Mouse (Mus musculus) limb, embryonic 14.5 days (tissue): ENCODE results near the gene Pdlim4. TPM values are rescaled to one million over a fixed set of nuclear protein-coding genes. Genes with fewer than 3 reads are reported as not detected.
A peak's percentile ranks its signal among the peaks of the same experiment; 100 is the strongest.

Experiments used
- ATAC-seq: fragments of 200-750 bp; cut with Nextera tagmentation; 2 replicates; pipeline ENCODE4 v1.8.0; 2017; ENCODE audit warnings: low read depth, moderate number of reproducible peaks, moderate TSS enrichment; ENCODE audit not compliant: low FRiP score
- DNase-seq: peaks from one replicate; pipeline ENCODE4 v3.0.0-alpha.2; 2015; ENCODE audit warnings: low spot score
- H3K27ac ChIP-seq: fragments of 300-500 bp; sonication (generic); replicated peaks from 2 replicates; pipeline ENCODE4 v1.5.1; 2014; ENCODE audit warnings: low read depth, mild to moderate bottlenecking, low read length, moderate library complexity, mixed read lengths
- H3K27me3 ChIP-seq: fragments of 300-500 bp; sonication (generic); 2 replicates; pipeline ENCODE4 v1.6.1; 2014; ENCODE audit warnings: low read length, mixed read lengths; ENCODE audit not compliant: control insufficient read depth, insufficient read depth
- H3K36me3 ChIP-seq: fragments of 300-500 bp; sonication (generic); 2 replicates; pipeline ENCODE4 v1.6.1; 2014; ENCODE audit warnings: mild to moderate bottlenecking, low read length, moderate library complexity, mixed read lengths; ENCODE audit not compliant: control insufficient read depth, insufficient read depth
- H3K4me1 ChIP-seq: fragments of 300-500 bp; sonication (generic); 2 replicates; pipeline ENCODE4 v1.6.1; 2014; ENCODE audit warnings: antibody characterized with exemption, low read length, mixed read lengths; ENCODE audit not compliant: control insufficient read depth, insufficient read depth
- H3K4me2 ChIP-seq: fragments of 300-500 bp; sonication (generic); replicated peaks from 2 replicates; pipeline ENCODE4 v1.6.1; 2014; ENCODE audit warnings: low read depth, mild to moderate bottlenecking, low read length, moderate library complexity; ENCODE audit not compliant: severe bottlenecking
- H3K4me3 ChIP-seq: fragments of 300-500 bp; sonication (generic); replicated peaks from 2 replicates; pipeline ENCODE4 v1.5.1; 2014; ENCODE audit warnings: low read length
- H3K9ac ChIP-seq: fragments of 300-500 bp; sonication (generic); 2 replicates; pipeline ENCODE4 v1.6.1; 2014; ENCODE audit warnings: mild to moderate bottlenecking, low read depth, low read length, moderate library complexity; ENCODE audit not compliant: severe bottlenecking
- H3K9me3 ChIP-seq: fragments of 300-500 bp; sonication (generic); 2 replicates; pipeline ENCODE4 v1.6.1; 2016; ENCODE audit warnings: low read length; ENCODE audit not compliant: control insufficient read depth
- POLR2A ChIP-seq: fragments of 200-500 bp; IDR thresholded peaks from 2 replicates; pipeline ENCODE4 v1.8.0; 2012; ENCODE audit warnings: inconsistent platforms, mild to moderate bottlenecking, moderate library complexity, borderline replicate concordance; ENCODE audit not compliant: insufficient read depth, insufficient read length; ENCODE audit errors: extremely low read depth
- WGBS: fragments of 180-500 bp; shearing (Covaris S2); extraction: QIAGEN DNeasy Blood & Tissue Kit; methylation state at CpG from one replicate; pipeline ENCODE4 v1.1.7; 2014; 5-methylcytosine and 5-hydroxymethylcytosine counted together
- polyA plus RNA-seq, 2 experiments: library from polyadenylated mRNA; depleted of rRNA in 1 of 2; stranded (reverse) in 1 of 2; unstranded in 1 of 2; fragments of >200 nt; fragmentation: Nextera tagmentation in 1 of 2; extraction: Ambion mirVana in 1 of 2; gene quantifications; 2 replicates each; pipeline versions ENCODE4 v1.2.1 to v1.2.3; 2012 to 2014

Pdlim4 gene
- polyA plus RNA-seq, 2 experiments = 115 to 129 TPM

DNA sequence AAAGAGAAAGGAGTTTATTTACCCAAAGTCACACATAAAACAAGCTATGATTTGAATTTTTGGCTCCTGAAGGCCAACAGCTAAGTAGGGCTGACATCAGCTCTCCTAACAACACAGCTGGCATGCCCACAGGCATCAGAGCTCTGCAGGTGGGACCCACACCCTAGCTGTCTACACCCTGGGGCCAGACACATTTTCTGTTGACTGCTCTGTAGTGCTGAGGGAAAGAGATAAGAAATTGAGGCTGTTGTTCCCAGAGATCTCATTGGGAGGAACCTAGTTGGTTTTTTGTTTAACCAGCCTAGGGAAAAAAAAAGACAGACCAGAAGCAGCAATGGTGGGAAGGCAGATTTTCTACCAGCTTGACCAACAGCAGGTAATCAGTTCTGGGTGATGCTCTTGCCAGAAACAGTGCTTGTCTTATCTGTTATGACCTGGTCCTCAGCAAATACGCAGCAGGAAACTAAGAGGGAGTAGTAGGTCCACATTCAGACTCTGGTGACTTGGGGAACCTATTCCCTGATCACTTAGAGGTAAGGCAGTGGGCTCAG, 42.2 kb downstream of the Pdlim4 start:
- WGBS = 85% methylated on average over 1 of the region's 1 CpGs
- ATAC-seq = no peak
- H3K4me1 ChIP-seq = peaks cover 11% of the 10 kb centered on the region
- no peak for TF ChIP-seq POLR2A
- no peak for DNase-seq
- H3K9me3 ChIP-seq = no peaks in the 10 kb centered on the region
- H3K27ac ChIP-seq = no peak overlapping the region
- no peaks in the 10 kb centered on the region for H3K36me3 ChIP-seq
- no peak overlapping the region for H3K4me3 ChIP-seq
- H3K9ac ChIP-seq = no peak overlapping the region
- peaks cover 5% of the 10 kb centered on the region; the same call in 1 of the 2 replicates for H3K27me3 ChIP-seq
- peak overlapping the region; percentile 94; the same call in 1 of the 2 replicates for H3K4me2 ChIP-seq

- no peaks in the 10 kb centered on the region for H3K9me3 ChIP-seq
- no peaks in the 10 kb centered on the region for H3K4me1 ChIP-seq
- no peak for TF ChIP-seq POLR2A
- H3K27me3 ChIP-seq = no peaks in the 10 kb centered on the region
- ATAC-seq = no peak
- WGBS = 90% methylated on average over 5 of the region's 5 CpGs
- no peak overlapping the region for H3K9ac ChIP-seq
- no peak overlapping the region for H3K27ac ChIP-seq
- no peak for DNase-seq
- H3K4me2 ChIP-seq = no peak overlapping the region
- no peak overlapping the region for H3K4me3 ChIP-seq
- no peaks in the 10 kb centered on the region for H3K36me3 ChIP-seq
Measured at GRCm38 (mm10) chr11:54021396-54022093, 47.3 kb downstream of the Pdlim4 start.

DNA sequence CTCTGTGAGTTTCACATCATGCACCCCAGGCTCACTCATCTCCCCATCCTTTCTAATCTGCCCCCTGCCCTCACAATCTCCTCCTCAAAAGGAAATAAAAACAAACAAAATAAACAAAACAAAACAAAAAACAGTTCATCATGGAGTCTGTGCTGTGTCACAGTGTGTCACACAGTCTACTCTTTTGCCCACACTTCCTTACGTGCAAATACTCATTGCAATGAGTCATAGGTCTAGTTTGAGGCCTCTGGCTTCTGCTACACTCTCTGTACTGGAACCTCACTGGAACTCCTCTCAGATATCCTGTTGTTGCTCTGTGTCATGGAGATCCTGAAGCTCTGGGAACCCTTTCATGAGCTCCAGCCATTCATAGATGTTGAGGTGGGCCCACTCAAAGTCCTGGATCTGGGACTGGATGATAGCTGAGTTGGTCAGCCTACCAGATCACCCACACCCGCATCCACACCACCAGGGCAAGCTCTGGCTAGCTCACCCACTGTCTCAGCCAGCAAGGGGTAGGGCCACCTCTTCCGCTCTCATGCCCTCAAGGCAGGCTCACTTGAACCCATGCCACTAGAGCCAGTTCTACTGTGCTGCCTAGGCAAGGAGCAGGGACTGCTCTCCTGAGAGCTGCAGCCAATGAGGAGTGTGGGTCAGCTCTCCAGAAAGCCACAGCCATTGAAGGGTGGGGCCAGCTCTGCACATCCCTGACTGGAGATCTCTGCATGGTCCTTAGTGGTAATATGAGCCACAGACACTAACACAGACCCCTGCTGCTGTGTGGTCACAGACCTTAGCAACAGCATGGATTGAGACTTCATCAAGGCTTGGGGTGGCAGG, 49.7 kb downstream of the Pdlim4 start:
- 79% methylated on average over 3 of the region's 3 CpGs for WGBS
- Histone ChIP-seq H3K4me2 (no peak overlapping the region), H3K27me3 (no peaks in the 10 kb centered on the region), H3K27ac (no peak overlapping the region), H3K9me3 (no peaks in the 10 kb centered on the region), H3K36me3 (no peaks in the 10 kb centered on the region), H3K4me3 (no peak overlapping the region), H3K4me1 (no peaks in the 10 kb centered on the region), H3K9ac (no peak overlapping the region)
- DNase-seq (no peak), ATAC-seq (no peak)
- TF ChIP-seq POLR2A = no peak

DNA sequence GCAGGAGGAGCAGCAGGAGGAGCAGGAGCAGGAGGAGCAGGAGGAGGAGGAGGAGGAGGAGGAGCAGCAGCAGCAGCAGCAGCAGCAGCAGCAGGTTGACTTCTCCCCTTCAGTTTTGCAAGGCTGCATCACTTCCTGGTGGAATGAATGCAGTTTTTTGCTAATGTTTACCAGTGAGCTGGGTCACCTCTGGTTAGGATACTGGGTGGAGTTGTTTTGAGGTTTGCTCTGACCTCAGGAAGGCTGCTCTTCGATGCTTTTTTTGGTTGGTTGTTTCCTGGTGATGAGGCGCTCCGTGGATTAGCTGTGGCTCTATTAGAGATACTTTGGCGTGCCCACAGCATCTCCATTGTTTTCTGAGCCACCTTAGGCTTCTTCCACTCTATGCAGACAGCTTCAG, 51.2 kb downstream of the Pdlim4 start:
- no peak for ATAC-seq
- no peak overlapping the region for H3K27ac ChIP-seq
- no peaks in the 10 kb centered on the region for H3K9me3 ChIP-seq
- H3K9ac ChIP-seq = no peak overlapping the region
- DNase-seq = no peak
- no peak overlapping the region for H3K4me2 ChIP-seq
- WGBS = 71% methylated on average over 4 of the region's 4 CpGs
- no peak overlapping the region for H3K4me3 ChIP-seq
- no peaks in the 10 kb centered on the region for H3K27me3 ChIP-seq
- no peaks in the 10 kb centered on the region for H3K4me1 ChIP-seq
- no peaks in the 10 kb centered on the region for H3K36me3 ChIP-seq
- no peak for TF ChIP-seq POLR2A

DNA sequence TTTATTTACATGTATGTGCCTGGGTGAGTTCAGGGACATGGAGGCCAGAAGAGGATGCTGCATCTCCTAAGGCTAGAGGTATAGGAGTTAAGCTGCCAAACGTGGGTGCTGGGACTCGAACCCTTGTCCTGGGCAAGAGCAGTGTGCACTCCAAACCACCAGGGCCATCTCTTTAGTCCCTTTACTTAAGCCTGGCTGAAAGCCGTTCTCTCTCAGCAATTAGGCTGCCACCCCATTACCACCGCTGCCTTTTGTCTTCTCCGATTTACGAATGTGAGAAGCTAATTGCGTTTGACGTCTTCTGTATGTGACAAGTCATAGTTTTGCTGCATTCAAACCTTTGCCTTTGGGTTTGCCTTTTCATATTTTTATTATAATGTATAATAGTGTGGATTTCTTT, 52.8 kb downstream of the Pdlim4 start:
- WGBS = 56% methylated on average over 8 of the region's 8 CpGs
- no peak overlapping the region for H3K4me3 ChIP-seq
- H3K27ac ChIP-seq = no peak overlapping the region
- ATAC-seq = no peak
- no peak for TF ChIP-seq POLR2A
- no peak for DNase-seq
- H3K9me3 ChIP-seq = no peaks in the 10 kb centered on the region
- no peaks in the 10 kb centered on the region for H3K4me1 ChIP-seq
- H3K27me3 ChIP-seq = no peaks in the 10 kb centered on the region
- no peaks in the 10 kb centered on the region for H3K36me3 ChIP-seq
- no peak overlapping the region for H3K9ac ChIP-seq
- H3K4me2 ChIP-seq = no peak overlapping the region
